Mouse (Mus musculus) gastrocnemius, postnatal 25 days (tissue): Measurements from ENCODE around the gene Olfr1289. TPM values are rescaled to one million over a fixed set of nuclear protein-coding genes. Genes with fewer than 3 reads are reported as not detected.

ENCODE experiments used
- DNase-seq: peaks from one replicate; pipeline ENCODE4 v3.0.0; 2022
- long read RNA-seq, 2 experiments: library from polyadenylated mRNA; stranded (forward); transcript quantifications; one replicate each; pipeline ENCODE4 v2.0.0; 2021
- total RNA-seq, 2 experiments: library from RNA; stranded (reverse); gene quantifications; 1 replicate in 1 of 2; 2 replicates in 1 of 2; pipeline ENCODE4 v1.2.3; 2021

The Olfr1289 gene
- not detected for total RNA-seq
- long read RNA-seq, experiment 1: 0 reads
- long read RNA-seq, experiment 2: 0 reads

- no peak for DNase-seq
These were observed at the start of gene Olfr1289 for GRCm38 (mm10) chr2:111480519-111480918. TSS of gene Olfr1289 (plus strand) at chr2:111480819.

GRCm38 (mm10) chr2:111448842-111449241, 31.8 kb upstream of the Olfr1289 start, which contains the start of gene Olfr1287:
TSS of gene Olfr1287 (plus strand) at chr2:111449142.
- DNase-seq: no peak

- DNase-seq: no peak
These were observed 6.8 kb upstream of the Olfr1289 start, which contains the start of gene Olfr1288 for GRCm38 (mm10) chr2:111473801-111474200. TSS of gene Olfr1288 (plus strand) at chr2:111474101.

GRCm38 (mm10) chr2:111493729-111494128, 13.1 kb downstream of the Olfr1289 start, which contains the start of gene Olfr1290:
TSS of gene Olfr1290 (minus strand) at chr2:111493829.
- DNase-seq: no peak

- no peak for DNase-seq
These were observed 16.3 kb downstream of the Olfr1289 start, which contains the start of gene Olfr1291-ps1 for GRCm38 (mm10) chr2:111496880-111497279. TSS of gene Olfr1291-ps1 (plus strand) at chr2:111497180.

GRCm38 (mm10) chr2:111517451-111517850, 36.8 kb downstream of the Olfr1289 start:
- DNase-seq: no peak

- DNase-seq: no peak
These were observed 44.3 kb downstream of the Olfr1289 start, which contains the start of gene Olfr1293-ps for GRCm38 (mm10) chr2:111524903-111525302. TSS of gene Olfr1293-ps (plus strand) at chr2:111525203.

Other genes starting within 250 kb of the Olfr1289 start
- not detected for gene Olfr1275, start 245.5 kb upstream of the Olfr1289 start, total RNA-seq
- not detected for gene Olfr1276, start 226.3 kb upstream of the Olfr1289 start, total RNA-seq
- not detected for gene Olfr1277, start 206.7 kb upstream of the Olfr1289 start, total RNA-seq
- not detected for gene Olfr1278, start 190.7 kb upstream of the Olfr1289 start, total RNA-seq
- gene Olfr1279, start 180.2 kb upstream of the Olfr1289 start, total RNA-seq: not detected
- gene Olfr1280, start 166.8 kb upstream of the Olfr1289 start, total RNA-seq: not detected
- not detected for gene Olfr1281, start 154.3 kb upstream of the Olfr1289 start, total RNA-seq
- not detected for gene Olfr1282, start 144.7 kb upstream of the Olfr1289 start, total RNA-seq
- gene Olfr1283, start 114.0 kb upstream of the Olfr1289 start, total RNA-seq: not detected
- gene Olfr1284, start 105.3 kb upstream of the Olfr1289 start, total RNA-seq: not detected
- not detected for gene Olfr1286, start 57.7 kb upstream of the Olfr1289 start, total RNA-seq
- gene Olfr1287, start 31.7 kb upstream of the Olfr1289 start, total RNA-seq: not detected
- gene Olfr1288, start 6.7 kb upstream of the Olfr1289 start, total RNA-seq: not detected
- gene Olfr1290, start 13.0 kb downstream of the Olfr1289 start, total RNA-seq: not detected
- not detected for gene Olfr1291-ps1, start 16.4 kb downstream of the Olfr1289 start, total RNA-seq
- gene Olfr1293-ps, start 44.4 kb downstream of the Olfr1289 start, total RNA-seq: not detected
- not detected for gene Olfr1294, start 59.5 kb downstream of the Olfr1289 start, total RNA-seq
- gene Olfr1295, start 88.9 kb downstream of the Olfr1289 start, total RNA-seq: not detected
- not detected for gene Olfr1297, start 145.7 kb downstream of the Olfr1289 start, total RNA-seq
- gene Olfr1298, start 168.4 kb downstream of the Olfr1289 start, total RNA-seq: not detected
- gene Olfr1299, start 180.6 kb downstream of the Olfr1289 start, total RNA-seq: not detected